Mouse (Mus musculus): ENCODE results near the gene Olfr1053.

DNA sequence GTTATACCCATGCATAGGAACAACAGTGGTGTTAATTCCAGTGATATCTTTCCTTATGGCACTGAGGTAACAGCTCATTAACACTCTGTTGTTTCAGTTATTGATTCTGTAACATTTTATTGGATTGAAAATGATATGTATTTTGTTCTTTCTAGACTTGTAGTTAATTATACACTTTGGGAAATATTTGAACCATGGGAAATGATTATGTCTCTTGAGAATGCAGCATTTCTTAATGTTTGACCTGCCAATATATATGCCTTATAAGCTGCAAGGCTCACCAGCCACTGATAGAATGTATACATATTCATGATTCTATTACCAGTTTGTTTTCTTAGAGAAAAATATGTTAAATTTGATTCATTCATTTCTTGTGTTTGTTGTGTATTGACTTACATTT, 22.9 kb downstream of the Olfr1053 start, which contains the start of gene Olfr1052:
- TF ChIP-seq EP300 (IDR thresholded peaks at IDR 0.05; ENCODE audit: low read depth) (no peak), CTCF (IDR thresholded peaks at IDR 0.05; ENCODE audit: low read depth) (no peak)

Measured in liver, embryonic 14.5 days (tissue).